Mouse (Mus musculus): ENCODE data around the gene Tmx2.

- TF ChIP-seq CTCF (IDR thresholded peaks at IDR 0.05; ENCODE audit: insufficient read depth, low read depth, low read length), result no peak
- no peak for TF ChIP-seq POLR2A (IDR thresholded peaks at IDR 0.05; ENCODE audit: insufficient read depth, low read depth, low read length)
These were observed 35.5 kb upstream of the Tmx2 start for GRCm38 (mm10) chr2:84714422-84714810.
